Mouse (Mus musculus) Muller cell, postnatal 12 days (primary cell): ENCODE measurements at regions not wholly inside any gene's neighbourhood (a gene's known extent, or its start where the extent isn't known, plus 50 kb on each side); places are given as distances from the start of the nearest gene placed in this dataset.
"Not testable (repeated sequence)": the region's sequence is repeated elsewhere in the genome, so short reads cannot be mapped to it uniquely, and the experiment has no call there.

Source experiments
- DNase-seq: peaks from one replicate; pipeline ENCODE4 v3.0.0-alpha.2; 2015; ENCODE audit errors: inconsistent ontology term

DNA sequence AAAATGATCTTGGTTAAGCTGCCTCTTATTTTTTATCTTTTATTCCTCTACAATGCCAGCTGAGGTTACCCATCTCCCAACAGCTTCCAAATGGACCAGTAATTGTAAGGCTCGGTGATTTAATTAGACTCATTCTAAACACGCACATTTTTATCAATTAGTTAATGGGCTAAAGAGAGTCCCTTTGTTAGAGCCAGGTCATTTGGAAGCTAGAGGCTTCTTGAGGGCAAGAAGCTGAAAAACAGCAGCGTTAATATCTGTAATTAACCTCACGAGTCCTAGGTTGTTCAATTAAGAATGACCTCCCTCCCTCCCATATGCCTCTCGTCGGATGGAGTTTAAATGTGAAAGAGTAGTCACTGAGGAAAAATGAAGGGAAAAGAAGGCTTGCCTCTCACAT lies 66.5 kb downstream of the Otx2 start:
- peak; percentile 69 for DNase-seq

DNA sequence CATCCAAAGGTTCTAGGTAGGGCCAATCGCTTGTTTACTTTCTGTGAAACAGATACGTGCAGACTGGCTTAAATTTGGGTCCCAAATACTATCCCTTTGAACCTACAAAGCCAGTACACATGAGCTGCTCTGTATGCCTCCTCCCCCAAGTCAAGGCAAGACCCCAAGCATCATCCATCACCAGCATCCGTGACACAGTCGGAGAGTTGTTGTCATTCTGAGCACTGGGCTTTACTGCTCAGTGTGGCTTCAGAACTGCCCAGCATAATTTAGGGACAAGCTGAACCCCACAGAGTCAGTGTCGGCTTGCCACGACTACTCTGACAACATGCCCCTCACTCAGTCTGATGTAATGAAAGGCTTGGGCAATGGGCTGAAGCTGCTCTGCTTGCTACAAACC lies 70.1 kb downstream of the Otx2 start:
- no peak for DNase-seq

DNA sequence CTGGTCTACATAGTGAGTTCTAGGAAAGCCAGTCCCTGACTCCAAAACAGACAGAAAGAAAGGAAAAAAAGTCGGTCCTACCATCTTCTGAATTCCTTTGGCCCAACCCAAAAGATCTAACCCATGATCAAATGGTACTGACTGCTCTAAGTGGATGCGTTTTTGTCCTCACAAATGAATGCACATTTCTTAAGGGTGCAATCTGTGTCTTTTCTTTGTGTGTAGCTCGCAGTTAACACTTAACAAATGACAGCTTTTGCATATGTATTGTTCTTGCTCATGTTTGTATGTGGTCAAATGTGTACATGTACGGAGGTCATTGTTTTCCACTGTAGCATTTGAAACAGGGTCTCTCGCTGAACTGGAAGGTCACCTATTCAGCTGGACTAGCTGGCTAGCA lies 79.3 kb downstream of the Otx2 start:
- no peak for DNase-seq

DNA sequence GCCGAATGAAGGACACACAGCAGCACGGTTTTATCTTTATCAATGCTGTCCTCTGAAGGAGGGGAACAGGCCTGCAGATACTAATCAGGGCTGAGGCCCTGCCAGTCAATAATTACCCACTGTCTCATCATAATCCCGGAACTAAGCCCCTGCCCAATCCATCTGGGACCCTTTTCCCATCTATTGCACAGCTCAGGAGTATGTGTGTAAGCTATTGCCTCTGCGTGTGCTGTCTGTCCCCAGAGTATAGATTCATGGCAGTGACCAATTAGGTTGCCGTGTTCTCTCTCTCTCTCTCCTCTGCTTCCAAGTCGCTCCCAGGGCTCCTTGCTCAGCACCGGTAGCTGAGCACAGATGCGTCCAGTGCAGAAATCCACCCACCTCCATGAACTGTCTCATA lies 80.3 kb downstream of the Otx2 start:
- no peak for DNase-seq

DNA sequence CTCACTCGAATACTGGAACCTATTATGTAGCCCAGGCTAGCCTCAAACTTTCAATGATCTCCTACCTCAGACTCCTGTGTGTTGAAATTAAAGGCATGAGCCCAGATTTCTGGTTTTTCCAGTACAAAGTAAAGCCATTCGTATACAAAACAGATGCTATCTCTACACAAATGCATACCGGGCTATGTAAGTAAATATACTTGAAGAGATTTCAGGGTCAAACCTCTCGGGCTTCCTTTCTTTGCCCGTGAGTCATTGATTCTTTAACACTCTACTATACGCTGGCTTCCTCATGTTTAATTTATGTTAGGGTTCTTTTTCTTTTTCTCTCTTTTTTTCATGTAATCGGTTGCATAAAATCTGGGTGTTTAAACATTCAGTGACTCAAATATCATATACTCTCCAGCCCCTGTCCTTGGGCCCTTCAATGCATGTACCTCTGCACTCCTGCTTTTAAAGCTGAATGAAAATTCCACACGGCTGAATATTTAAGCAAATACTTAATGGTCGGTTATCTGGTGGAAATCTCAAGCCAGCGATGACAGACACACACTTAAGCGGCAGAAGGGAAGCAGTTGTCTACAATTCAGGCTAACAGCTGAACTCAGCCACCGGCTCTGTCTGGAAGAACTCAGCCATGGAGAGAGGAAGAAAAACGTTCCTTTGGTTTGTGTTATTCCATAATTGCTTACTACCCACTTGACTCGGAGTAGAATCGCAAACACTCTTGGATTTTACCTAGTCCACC lies 82.0 kb downstream of the Otx2 start:
- no peak for DNase-seq

DNA sequence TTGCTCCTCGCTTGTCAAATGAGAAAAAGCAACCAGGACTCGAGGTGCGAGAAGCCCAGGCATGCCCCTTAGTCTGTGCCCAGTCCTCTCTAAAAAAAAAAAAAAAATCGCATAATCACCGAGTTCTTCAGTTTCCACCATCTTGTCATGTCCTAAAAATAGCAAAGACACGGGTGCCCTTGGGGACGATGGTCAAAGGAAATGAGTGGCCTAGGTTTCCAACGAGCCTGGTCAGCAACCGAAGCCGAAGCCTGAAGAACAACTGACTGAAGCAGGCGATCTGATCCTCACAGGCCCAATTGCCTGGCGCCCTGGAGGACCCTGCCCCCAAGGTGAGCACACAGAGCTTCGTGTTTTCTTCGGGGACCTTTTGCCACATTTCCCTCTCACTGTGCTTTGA lies 83.2 kb downstream of the Otx2 start:
- DNase-seq: no peak

DNA sequence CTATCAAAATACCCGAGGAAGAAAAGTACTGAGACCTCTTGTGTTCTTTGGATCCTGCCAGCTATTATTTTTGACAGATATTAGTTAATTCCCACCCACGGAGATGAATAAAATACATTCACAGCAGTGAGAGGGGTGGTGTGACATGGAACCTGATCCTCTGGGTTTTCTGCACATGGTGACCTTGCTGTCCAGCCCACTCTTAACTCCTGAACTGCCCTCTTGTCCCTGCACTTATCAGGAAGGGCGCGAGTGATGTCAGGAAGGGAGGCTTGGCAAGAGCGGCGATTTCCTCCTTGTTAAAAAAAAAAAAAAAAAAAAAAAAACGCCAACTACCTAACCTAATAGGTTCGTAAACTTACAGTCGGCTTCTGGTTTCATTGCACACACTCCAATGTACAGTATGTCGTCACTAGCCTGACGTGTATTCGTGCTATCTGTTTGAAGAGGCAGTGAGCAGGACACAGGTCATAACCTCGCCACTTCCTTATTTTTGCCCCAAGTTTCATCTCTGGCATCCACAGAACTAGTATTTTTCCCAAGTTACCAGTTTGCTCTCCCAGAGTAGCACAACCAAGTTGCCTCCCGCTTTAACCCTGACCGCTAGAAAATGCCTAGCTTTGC lies 83.8 kb downstream of the Otx2 start:
- no peak for DNase-seq

DNA sequence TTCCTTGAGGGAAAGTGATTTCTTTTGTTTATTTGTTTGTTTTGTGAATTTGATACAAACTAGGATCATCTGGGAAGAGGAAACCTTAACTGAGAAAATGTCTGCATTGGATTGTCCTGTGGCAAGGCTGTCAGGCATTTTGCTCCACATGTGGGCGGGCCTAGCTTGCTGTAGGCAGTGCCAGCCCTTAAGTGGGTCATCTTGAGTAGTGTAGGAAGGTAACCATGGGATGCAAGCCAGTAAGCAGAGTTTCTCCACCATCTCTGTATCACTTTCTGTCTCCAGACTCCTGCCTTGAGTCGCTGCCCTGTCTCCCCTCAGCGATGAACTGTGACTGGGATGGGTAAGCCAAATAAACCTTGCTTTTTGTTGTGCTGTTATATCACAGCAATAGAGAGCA lies 87.8 kb downstream of the Otx2 start:
- no peak for DNase-seq

DNA sequence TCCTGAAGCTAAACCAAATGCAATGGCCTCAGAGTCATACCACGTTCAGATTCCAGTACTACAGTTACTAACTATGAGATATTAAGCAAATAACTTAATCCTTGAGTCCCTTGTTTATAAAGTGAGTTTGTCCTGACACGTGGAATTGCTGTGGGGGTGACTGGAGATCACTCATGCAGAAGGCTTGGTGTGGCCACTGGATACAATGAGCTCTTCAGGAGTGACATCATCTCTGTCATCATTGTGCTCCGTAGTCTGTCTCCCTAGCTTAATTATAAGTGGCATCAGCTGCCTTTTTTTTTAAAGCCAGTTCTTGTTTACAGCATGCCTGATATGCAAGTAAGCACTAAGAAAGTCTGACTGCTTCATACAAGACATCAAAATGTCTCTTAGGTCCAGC lies 89.0 kb downstream of the Otx2 start:
- peak; percentile 51 for DNase-seq

DNA sequence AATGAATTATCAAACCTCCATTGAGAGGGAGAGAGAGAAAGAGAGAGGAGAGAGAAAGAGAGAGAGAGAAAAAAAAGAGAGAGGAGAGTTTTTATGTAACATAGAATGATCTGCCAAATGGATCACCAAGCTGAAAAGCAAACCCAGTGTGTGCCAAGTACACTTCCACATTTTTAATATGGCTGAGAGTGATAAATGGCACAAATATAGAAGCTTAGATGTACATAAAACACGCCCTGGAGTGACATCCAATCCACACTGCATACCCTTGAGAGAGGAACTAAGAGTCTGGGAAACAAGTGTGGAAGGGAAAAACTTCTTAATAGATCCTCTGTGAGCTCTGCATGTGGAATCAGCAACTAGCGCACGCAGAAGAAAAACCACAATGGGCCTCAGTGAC lies 90.1 kb downstream of the Otx2 start:
- DNase-seq: no peak

DNA sequence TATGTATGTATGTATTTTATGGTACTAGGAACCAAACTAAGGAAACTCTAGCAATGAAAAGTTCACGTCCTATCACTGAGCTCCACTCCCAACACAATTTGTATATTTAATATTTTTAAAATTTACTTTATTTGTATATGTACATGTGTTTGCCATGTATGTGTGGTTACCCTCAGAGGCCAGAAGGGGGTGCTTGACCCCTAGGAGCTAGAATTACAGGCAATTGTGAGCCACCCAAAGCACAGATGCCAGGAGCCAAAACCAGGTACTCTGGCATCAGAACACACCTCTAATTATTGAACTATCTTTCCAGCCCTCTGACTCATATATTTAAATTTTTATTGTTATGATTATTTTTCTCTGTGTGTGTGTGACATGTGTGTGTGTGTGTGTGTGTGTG lies 91.5 kb downstream of the Otx2 start:
- DNase-seq: no peak

DNA sequence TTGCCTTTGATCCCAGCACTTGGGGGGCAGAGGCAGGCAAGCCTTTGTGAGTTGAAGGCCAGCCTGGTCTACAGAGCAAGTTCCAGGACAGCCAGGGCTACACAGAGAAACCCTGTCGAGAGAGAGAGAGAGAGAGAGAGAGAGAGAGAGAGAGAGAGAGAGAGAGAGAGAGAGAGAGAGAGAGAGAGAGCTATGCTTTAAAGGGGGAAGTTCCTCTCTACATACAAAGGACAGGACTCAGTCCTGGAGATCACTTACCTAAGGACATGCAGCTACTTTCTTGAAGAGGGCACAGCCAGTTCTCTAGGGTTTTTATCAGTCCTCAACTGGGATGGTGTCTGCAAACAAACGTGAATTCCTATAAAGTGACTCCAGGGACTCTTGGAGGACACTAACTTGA lies 92.3 kb downstream of the Otx2 start:
- not testable (repeated sequence) for DNase-seq

DNA sequence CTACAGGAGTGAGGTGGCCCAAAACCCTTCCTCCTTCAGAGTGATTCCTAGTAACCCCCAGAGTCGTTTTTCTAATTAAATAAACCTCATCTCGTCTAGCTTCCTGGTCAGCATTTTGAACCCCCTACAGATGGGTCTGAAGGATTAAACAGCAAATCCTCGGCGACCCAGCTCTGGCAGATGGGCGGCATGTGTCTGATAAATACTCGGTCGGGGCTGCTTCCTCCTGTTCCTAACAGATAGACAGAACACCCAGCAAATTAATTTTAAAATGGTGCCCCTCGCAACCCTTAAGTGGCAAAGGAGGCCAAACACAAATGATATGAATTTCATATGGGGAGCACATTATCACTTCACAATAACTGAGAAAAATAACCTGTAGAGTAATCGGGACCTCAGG lies 93.2 kb downstream of the Otx2 start:
- no peak for DNase-seq

DNA sequence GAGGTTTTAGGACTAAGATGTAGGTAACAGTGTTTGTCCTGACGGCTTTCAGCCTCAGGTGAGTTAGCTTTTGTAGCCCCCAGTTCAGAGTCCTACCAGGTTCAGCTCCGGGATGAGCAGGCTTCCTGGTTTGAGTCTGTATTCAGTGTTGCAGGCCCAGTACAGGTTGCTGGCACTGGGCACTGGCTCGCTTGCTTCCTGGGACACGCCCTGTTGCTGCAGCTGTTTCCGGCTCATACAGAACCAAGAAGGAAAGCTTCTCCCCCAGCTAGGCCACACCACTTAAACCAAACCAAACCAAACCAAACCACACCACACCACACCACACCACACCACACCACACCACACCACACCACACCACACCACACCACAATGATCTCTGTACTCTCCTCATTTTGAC lies 93.6 kb downstream of the Otx2 start:
- no peak for DNase-seq
